Mouse (Mus musculus) urinary bladder, adult 2 months (tissue): ENCODE results near the gene Selp. TPM values are rescaled to one million over a fixed set of nuclear protein-coding genes. Genes with fewer than 3 reads are reported as not detected.

ENCODE experiments used
- DNase-seq: peaks from one replicate; pipeline ENCODE4 v3.0.0; 2022; ENCODE audit warnings: low spot score
- polyA plus RNA-seq: library from polyadenylated mRNA; depleted of rRNA; stranded (reverse); fragments of >200 nt; gene quantifications from 2 replicates; pipeline ENCODE4 v1.2.3, GENCODE M21; 2012; rRNA removed

Gene Selp
- polyA plus RNA-seq = 5.5 and 6.8 TPM in 2 replicates

DNA sequence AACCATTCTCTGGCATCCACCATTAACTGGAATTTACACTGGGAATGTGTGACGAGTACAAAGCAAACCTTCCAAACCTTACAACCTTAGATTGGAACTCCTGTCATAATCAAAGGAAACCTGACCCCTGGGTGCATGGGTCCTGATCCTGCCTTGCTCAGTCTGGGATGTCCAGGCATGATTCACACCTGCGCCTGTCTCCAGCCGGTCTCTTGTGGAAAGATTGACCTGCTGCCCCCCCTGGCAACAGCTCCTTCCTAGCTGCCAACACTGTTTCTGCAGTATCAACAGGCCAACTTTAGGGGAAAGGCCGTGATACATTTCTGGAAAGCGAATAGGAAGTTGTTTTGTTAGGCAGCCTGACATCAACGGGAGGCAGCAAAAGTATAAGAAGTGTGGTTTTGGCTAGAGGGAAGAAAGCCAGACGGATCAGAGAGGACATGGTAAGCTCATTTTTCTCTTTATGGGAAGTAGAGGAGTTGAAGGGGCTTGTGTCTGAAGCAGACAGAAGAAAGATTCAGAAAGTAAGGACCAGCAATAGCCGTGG, at the start of gene Selp:
Gene Selp (plus strand): TSS at position 318 of the 547 bp plus-strand sequence.
- DNase-seq = no peak

DNA sequence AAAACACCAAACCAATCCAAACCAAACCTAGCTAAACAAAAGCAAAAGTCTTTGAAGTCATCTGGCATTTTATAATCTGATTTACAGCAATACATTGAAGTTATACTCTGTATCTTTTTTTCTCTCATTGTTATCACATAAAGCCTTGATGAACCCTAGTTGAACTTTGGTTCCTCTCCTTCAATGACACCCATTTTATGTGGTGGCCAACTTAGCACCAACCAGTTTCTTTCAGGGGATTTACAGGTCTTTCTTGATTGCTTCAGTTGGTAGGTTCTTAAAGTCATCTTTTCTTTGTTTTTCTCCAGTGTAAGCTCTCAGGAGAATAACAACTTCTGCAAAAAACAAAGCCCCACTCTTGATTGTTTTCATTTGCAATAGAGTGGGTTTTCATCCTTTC, 45.8 kb upstream of the Selp start:
- DNase-seq = no peak

DNA sequence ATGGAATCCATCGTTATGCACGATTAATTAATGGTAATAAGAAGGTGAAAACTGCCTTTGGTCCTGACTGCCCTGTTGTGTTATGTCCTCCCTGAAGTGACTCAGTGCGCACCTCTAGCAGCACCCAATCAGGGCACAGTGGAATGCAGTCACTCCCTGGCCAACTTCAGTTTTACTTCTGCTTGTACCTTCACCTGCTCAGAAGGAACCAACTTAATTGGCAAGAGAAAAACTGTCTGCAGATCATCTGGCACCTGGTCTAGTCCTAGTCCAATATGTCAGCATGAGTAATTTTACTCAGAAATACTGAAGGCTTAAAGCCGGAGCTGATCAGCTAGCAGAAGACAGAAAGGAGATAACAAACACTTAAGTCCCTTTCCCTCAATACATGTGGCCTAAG, 44.6 kb upstream of the Selp start:
- no peak for DNase-seq

DNA sequence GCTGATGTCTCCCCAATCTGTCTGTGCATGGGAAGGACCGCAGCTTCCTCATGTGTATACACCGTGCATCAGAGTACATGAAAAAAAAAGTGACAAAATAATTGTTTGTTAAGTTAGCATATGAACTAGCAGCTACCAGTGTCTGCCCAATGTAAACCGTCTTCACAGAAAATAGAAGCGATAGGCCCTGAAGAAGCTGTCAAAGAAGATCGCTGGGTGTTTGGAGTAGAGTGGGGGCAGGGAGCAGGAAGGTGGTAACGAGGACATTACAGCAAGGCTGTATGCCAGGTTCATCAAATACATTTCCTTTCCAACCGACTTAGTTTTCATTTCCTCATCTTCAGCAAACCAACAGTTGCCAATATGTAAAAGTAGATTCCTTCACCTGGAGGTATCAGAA, 44.0 kb upstream of the Selp start:
- no peak for DNase-seq

DNA sequence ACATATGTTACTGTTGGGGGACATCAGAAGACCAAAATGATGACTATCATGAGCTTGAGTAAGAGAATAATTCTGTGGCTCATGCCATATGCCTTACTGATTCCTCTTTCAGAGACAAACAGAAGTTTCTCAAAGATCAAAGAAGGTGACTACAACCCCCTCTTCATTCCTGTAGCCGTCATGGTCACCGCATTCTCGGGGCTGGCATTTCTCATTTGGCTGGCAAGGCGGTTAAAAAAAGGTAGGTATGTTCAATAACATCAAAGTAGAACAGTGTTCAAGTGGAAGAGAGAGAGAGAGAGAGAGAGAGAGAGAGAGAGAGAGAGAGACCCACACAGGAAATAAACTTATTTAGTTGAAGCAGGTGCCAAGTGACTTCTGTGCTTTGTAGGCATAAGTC, 43.1 kb upstream of the Selp start:
- DNase-seq = no peak

DNA sequence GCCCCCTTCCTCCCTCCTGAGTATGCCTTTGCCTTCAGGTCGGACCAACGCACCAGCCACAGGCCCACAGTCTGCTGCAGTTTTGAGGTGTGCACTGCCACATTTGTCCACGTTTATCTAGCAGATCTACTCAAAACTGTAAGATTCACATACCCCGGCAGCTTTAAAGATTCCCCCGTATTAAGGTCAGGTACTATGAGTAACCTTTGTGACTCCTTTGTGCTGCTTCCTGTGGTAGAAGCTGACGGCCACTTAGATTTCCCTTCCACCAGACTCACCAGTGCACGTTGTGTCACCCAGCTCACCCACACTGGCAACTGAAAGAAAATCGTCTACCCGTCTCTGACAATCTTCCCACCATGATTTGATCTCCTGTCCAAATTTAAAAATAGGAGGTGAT, 42.0 kb upstream of the Selp start:
- DNase-seq = no peak

DNA sequence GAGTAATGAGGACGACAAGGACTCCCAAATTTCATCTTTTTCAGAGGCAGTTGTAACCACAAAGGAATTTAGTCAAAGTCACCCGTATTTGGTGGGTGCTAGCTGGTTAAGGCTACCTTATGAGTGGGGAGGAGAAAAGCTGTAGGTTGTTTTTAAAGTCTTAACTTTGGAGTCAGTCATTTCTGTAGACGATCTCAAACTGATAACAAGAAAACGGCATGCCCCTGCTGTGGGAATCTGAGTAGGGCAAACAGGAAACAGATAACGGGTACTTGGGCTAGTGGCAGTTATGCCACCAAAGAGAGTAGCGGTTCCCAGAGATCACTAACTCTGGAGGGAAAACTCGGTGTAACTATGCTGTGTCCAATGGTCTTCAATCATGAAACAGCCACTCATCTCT, 41.3 kb upstream of the Selp start:
- no peak for DNase-seq

DNA sequence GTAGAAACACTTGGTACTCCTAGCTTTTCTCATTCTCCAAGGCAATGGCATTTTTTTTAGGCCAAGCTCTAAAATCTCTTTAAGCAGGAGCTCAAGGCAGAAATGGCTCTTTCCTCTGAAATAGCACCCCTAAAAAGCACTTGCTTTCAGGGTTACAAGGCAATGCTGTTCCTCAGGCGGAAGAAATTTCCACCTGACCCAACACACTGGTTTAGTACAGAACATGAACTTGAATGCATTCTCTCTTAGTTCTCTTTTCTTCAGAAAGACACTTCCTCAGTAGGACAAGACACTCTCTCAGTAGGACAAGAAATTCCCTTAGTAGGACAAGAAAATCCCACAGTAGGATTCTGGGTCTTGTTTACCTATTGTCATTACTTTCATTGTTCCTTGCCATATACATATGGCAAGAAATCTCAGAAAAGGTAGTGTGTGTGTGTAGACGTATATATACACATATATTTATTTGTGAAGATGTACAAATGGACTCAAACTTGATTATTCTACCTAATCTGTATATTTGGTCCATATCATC, 40.4 kb upstream of the Selp start:
- DNase-seq = no peak

DNA sequence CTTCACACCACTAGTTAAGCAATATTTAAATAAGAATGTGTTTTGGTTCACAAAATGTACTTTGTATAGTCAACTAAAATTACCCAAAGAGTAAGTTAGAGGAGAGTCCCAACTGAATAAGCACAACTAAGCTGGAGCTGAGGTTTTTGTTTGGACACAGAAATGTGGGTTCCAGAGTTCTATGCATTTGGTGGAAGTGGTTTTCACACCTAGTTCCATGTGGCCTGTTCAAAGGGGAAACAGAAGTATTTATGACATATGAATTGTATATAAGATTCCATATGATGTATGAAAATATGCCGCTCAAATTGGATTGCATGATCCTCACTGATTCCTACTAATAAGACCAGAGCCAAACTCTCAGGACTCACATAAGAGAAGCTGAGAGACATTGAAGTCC, 39.6 kb upstream of the Selp start:
- no peak for DNase-seq

DNA sequence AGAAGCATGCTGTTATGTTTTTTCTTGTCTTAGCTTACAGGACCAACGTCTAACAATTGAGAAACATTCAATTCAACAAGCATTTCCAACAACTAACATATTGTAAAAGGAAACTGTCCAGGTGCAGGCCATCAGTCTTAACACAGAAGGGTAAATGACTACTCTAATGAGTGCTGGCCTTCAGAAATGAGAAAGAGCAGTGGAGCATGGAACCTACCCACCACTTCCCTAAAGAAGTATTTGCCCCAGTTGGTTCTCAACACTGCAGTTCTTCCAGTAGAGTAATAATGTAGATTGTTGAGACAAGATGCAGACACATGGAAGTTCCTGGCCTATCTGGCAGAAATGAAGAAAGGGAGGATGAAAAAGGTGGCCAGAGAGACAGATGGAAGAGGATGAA, 38.6 kb upstream of the Selp start:
- DNase-seq = no peak

DNA sequence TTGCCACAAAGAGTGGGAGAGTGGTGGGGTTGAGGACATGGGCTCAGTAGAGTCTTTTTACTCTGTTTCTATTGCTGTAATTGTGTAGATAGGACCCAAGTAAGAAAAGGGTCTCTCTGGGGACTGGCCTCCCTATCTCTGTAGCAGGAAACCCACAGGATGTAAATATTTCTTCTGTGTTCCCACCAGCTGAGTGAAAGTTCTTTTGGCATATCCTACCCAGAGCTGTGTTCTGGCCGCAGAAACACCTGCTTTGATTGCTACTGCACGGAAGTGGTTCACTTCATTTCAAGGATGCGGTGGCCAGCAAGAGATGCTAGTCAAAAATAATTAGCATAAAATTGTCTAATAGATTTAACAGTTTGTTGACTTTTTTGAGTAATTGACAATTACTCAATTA, 38.0 kb upstream of the Selp start:
- DNase-seq = no peak

DNA sequence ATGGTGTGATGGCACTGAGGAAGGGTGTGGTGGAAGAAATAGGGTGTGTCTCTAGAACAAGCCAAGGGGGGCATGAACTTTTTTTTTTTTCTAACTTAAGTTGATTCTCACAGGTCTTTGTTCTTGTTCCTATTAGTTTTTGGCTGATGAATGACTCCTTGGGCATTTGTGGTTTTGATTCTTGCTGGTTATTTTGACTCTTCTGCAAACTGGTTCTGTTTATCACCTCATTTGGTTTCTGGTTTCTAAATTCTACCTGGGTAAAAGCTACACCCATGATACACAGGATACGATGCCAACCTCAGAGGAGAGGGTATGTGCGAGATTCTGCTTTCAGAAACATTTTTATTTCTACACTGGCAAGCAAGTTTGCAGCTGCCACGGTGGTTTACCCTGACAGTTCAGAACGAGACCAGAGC, 36.7 kb upstream of the Selp start:
- no peak for DNase-seq

DNA sequence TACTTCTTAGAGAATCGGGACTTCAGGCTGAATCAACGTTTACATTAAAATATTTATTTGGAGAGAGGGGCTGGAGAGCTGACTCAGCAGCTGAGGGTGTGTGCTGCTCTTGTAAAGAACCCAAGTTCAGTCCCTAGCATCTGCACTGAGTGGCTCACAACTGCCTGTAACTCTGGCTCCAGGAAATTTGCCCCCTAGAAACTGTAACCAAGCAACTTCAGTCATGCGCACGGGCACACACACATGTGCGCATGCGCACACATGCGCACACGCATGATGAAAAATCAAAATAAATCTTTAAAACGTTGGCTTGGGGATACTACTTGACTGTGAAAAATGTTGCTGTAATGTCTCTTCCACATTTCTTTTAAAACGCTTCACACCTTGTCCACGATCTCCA, 36.0 kb upstream of the Selp start:
- DNase-seq = no peak

DNA sequence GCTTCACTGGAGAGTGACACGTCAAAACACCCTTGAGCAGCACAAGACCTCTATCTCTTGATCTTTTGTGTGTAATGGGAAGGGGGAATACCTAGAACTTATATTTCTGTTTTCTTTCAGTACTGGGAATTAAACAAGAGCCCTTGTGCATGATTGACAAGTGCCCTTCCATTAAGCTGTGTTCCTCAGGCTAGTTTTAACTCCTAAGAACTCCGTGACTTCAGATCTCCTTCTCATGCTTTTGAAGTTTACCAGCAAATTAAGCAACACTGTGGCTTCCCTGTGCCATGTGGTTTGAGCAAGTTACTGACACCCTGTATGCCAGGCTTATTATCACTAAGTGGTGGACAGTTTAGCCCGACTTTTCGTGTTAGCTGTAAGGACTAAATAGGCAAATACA, 32.0 kb upstream of the Selp start:
- no peak for DNase-seq

DNA sequence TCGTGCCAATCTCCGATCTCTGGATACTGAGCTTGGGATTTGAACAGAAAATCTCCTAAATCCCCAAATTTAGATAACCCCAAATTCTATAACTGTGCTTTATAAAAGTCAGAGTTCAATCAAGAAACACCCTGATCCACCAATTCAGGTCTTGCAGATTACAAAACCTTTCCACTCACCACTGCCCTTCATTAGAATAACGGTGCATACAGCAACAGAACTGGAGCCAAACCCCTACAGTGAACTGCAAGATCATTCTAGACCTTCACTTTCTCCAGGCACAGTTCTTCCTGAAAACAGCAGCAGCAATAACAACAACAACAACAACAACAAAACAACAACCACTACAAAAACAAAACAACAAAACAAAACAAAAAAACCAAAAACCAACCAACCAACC, 28.3 kb upstream of the Selp start:
- no peak for DNase-seq

DNA sequence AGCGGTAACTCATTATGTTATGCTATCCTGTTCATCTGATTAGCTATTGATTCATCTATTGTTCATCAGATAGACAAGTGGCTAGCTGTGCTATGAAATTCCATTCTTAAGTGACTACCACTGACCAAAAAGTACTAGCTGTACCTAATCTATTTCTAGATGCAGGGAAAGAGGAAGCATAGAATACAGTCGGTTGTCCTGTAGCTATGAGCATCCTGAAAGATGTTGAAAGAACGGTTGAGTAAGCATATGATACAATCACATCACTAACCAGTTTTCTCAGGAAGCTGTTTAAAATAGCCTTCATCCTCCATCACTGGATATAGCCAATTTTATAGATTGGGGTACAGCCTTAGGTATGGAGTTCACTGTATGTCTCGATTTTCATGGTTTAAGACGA, 27.2 kb upstream of the Selp start:
- DNase-seq = no peak

DNA sequence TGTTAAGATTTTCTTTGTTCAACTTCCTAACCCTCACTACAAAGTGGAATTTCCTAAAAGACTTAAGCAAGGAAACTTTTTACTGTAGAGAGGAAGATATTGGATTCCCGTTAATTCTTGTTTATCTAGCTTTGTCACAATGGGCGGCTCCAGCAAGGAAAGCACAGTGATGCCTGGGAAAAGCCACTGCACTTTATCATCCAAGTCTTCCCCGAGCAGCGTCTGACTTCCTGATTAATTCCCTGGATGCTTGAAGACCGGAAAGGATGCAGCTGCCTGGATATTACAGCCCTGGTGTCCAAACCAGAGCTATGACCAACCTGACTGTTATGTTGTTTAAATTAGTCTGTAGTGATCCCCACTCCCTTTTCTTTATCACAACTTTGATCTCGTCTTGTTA, 18.3 kb upstream of the Selp start:
- no peak for DNase-seq

DNA sequence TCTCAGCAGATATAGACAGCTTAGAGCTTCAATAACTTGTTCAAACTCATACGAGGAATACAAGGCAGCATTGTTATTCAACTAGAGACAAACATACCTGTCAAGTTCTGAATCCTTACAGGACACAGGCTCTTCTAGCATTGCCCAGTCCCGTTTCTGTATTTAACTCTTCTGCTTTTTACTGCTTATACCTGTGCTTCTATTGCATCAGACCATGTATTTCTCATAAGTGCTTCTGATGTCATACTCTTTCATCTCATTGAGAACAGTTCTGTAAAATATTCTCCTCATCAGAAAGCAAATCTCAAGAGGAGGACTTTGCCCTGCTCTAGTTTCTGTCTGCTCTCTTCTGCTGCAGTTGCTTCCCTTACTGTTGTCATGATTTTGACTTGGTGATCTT, 17.2 kb upstream of the Selp start:
- DNase-seq = no peak

DNA sequence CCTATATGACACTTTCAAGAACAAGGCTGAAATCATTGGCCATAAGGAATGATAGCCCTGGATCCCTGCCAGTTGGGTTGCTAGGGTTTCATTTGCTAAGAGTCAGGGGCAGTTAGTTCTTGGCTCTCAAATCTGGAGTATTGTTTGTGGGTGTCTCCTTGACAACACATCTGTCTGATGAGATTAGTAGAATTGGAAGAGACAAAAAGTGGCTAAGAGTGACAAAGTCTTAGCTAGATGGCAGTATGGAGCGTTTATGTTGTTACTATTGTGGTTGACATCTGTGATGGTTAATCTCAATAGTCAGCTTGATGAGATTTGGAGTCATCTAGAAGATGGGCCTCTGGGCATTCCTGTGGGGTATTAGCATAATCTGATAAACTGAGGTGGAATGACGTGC, 16.7 kb upstream of the Selp start:
- no peak for DNase-seq

DNA sequence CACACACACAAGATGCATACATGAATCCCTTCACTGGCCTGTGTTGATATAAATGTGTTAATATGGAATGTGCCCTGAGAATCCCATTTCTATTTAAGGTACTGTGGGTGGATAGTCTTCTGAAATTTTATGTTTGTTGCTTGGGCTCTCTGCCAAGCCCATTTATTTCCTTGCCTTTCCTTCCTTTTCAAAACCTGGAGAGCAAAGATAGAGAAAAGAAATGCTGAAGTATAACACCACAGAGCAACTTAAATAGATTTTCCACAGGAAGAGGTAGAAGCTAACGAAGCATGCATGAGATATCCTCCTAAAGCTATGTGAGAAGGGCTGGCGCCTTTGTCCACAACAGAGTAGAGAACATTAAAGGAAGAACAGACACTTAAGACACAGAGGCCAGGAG, 5.3 kb upstream of the Selp start:
- DNase-seq = no peak

DNA sequence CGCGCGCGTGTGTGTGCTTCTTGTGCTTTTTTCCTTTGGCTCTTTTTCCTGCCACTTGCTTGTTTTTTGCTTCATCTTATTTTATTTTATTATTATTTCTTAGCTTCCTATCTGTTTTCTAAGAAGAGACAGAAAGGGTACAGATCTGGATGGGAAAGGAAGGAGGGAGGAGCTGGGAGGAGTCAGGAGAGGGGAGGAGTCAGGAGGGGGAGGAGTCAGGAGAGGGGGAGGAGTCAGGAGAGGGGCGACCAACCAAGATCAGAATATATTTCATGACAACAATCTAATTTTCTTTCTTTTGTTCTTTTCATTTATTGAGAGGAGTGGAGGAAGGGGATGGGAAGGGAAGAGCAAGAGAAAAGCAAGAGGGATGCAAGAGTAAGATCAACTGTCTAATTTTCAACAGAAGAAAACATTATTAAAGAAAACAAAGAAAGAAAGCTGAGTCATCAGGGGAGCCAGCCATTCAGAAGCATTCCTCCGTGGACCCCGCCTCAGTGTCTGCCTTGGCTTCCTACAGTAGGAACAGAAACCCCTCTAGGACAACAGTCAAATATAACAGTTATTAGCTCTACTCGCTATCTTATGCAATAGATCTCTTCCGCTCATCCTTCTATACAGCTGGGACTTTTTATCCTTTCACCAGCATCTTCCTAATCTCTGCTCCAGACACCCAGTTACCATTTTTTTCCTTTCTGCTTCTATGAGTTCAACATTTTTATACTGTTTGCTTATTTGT, 4.3 kb upstream of the Selp start:
- no peak for DNase-seq

DNA sequence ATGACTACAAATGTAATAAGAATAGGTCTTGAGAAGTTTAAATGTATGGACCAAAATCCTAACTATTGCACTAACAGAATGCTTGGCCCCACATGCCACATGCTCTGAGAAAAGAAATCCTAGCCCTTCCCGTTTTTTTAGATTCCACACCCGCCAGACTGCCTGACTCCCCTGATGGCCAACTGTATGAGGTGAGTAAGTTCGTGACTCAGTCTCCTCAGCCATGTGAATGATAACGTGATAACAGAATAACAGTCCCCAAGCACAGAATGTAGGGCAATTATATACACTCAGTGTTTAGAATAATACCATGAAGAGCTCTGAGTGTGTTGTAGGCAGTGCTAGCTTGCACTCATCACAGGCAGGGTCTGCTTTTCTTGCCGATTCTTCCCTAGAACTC, 784 bp upstream of the Selp start:
- DNase-seq = no peak

DNA sequence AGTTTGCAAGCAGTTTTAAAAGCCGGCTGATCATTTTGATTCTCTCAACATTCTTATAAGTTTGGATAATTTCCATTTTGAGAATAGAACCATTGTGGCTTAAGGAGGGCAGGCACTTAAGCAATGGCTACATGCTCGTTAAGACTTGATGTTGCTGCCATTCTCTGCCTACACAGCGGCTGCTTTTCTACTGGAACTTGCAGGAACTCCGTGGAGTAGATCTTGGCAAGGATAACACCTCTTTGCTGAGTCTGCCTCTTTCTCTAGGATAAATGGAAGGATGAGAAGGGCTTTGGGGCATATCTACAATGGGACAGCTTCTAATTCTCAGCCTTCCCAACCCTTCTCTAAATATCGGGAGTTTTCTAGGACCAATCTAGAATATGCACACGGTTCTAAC, 583 bp downstream of the Selp start:
- DNase-seq = no peak

DNA sequence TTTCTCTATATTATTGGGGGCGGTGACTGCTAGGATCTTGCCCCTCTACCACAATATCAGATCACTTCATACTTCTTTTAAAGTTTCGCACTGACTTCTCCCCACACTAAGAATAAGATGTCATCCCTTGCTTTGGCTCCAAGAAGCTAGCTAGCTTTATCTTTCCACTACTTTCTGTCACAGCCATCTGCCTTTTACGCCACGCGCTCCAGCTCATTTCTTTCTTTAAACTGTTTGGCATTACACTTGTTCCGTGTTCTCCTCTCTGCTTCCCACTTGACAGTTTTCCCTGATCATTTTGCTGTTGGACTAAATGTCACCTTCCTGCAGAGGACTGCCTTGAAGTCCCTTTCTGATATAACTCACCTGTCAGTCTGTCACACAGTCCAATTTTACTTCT, 2.8 kb downstream of the Selp start:
- no peak for DNase-seq
